Mouse (Mus musculus) G1E (cell line): ENCODE data around the gene Dip2b.

ENCODE experiments used
- CTCF ChIP-seq: IDR thresholded peaks from 2 replicates; pipeline ENCODE4 v1.5.1; 2012; ENCODE audit warnings: low read depth, low read length, inconsistent platforms, mixed read lengths
- GATA1 ChIP-seq: IDR thresholded peaks from 2 replicates; pipeline ENCODE4 v1.6.1; 2012; ENCODE audit warnings: borderline replicate concordance, low read length, inconsistent platforms, mixed read lengths
- GATA2 ChIP-seq: IDR thresholded peaks from 2 replicates; pipeline ENCODE4 v1.6.1; 2012; ENCODE audit warnings: low read depth, low read length, inconsistent platforms, borderline replicate concordance
- POLR2AphosphoS5 ChIP-seq: IDR thresholded peaks from 2 replicates; pipeline ENCODE4 v1.6.1; 2012; ENCODE audit warnings: low read depth, low read length, inconsistent platforms; ENCODE audit not compliant: insufficient replicate concordance
- TAL1 ChIP-seq: conservative IDR thresholded peaks from 2 replicates; pipeline ENCODE4 v1.6.1; 2012; ENCODE audit warnings: low read depth, low read length, inconsistent platforms, mixed read lengths

GRCm38 (mm10) chr15:100228535-100229336, 190.3 kb downstream of the Dip2b start:
- no peak for TF ChIP-seq GATA2
- no peak for TF ChIP-seq CTCF
- no peak for TF ChIP-seq TAL1
- TF ChIP-seq GATA1, result no peak
- no peak for TF ChIP-seq POLR2AphosphoS5
